Mouse (Mus musculus): ENCODE measurements at regions not wholly inside any gene's neighbourhood (a gene's known extent, or its start where the extent isn't known, plus 50 kb on each side); places are given as distances from the start of the nearest gene placed in this dataset.

DNA sequence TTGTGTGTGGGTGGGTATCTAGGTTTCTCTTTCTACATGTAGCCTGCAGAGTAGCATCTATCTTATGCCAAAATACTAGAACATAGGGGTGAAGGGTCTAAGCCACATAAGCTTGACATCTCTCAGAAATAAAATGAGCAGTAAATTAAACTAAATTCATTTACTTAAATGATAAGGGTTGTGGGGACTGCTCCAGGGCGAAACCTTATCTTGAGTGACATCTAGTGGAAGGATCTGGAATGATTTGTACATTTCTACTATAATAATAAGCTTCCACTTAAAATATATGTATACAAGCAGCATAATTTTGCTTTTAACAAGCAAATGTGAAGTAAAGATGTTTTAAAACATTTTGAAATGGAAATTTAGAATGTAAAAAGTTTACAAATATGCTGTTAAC is 271.4 kb downstream of the Vgll3 start:
- CTCF ChIA-PET, result no interaction called here

DNA sequence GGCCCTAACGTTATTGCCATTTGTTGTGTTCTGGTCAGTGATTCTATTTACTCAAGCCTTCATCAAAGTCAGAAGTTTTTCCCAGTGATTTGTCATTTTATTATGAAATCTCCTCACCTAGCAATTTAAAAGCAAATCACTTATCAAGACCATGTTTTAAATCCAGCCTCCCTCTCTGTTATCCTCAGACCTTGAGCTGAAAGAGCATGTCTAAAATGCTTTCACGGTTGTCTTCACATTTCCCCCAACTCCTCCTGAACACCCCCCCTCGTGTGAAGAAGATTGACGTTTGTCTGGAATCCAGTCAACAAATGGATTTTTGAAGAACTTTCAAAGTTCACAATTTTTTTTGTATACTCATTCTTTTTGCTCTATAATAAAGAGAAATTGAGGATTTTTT is 277.7 kb downstream of the Vgll3 start:
- CTCF ChIA-PET, result interaction anchor here (0.6 kb wide), 1 partner anchor 9 kb away, joined by 10 read pairs; no protein-coding TSS in a partner anchor

DNA sequence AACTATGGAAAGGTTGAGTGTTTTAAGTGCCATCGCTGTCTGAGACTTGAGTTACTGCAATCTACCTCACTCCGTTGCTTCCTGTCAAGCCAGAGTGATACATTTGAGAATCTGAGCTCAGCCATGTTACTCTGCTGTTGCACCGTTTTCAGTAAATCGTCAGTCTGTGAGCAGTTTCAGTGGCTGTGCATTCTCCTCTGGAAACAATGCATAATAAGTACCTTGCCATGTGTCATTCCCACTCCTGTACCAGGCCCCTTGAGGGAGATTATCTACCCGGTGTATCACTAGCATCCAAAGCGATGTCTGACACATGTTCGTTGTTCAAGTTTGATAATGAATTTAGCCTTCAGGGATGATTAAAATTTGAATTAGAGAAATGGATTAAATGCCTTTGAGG is 280.6 kb downstream of the Vgll3 start:
- CTCF ChIA-PET, result no interaction called here

DNA sequence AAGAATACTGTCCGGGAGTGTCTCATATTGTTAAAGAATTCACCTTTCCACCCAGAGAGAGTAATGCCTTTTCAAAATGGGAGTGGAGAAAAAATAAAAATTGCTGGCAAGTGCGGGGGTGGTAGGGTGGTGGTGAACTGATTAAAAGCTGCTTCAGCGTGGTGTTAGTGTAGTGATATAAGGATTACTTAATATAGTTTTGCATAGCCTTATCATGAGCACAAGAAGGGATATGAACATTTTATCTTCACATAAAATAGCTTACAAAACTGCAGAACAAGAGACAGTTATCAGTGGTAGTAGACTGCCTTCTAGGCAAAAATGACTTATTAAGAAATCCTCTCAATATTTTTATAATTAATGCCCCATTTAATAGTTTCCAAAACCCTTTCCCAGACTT is 302.9 kb downstream of the Vgll3 start:
- CTCF ChIA-PET, result no interaction called here

DNA sequence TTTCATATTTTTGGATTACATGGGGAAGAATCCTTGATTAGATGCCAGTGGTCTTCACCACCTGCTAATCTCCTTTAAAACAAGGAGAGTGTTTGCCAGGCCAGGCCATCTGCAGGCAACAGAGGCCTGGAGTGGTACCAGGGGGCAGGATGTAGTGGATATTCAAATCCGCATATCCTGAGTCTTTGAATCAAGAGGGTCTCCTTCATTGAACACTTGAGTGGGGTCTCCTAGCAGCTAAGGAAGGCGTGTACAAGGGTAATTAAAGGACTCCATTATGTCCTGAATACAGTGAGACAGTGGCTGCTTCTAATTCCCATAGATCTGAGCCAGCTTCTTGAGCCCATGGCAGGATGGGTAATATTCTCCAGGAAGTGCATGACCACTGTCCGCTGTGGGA is 322.7 kb downstream of the Vgll3 start:
- CTCF ChIA-PET, result no interaction called here

DNA sequence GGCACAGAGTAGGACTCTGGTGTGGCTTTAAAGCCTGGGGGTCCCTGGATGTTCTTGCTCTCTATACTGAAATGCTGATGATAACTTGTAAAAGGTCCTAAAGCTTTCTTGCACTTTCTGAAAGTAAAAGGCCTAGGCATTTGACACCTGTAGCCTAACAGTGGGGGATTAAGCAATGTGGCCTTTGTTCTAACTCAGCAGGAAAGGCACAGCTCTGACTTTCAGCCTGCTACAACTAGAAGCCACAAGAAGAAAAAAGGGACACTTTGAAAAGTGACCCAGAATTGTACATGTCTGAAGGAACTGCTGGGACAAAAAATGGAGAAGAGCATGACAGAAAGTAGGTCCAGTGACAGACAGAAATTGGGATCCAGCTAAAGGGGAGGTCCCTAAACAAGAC is 329.7 kb downstream of the Vgll3 start:
- CTCF ChIA-PET, result no interaction called here

DNA sequence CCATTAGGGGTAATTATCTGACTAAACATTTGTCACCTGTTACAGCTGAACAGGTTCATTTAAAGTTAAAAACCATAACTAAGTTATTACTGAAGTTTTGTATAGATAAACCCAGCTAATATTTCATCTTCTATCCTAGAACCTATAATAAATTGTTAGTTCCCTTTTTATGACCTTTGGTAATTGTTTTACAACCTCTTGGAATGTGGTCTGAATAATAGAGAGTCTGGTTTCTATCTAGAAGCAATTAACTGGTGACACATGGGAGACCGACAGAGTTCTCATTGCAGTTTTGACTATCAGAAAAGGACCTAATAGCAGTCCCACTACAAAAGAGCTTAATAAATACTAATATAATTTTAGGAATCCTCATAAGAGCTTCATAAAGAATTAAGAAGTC is 330.2 kb downstream of the Vgll3 start:
- CTCF ChIA-PET, result no interaction called here

DNA sequence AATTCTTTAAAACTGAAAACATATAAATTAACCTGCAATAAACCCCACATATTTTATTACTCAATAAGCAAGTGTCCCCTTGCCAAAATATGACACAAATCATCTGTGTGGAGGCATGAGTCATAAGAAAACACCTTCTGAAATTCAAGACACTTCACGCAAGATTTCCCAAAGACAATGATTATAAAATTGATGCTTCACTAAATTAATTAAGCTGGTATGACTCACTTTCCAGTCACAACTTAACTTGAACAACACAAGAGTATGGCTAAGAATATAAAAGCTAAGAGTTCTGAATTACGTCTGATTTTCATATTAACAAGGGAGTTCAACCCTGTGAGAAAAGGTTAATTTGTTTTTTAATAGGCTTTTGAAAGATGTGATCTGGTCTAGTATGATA is 353.2 kb downstream of the Vgll3 start:
- CTCF ChIA-PET, result no interaction called here

DNA sequence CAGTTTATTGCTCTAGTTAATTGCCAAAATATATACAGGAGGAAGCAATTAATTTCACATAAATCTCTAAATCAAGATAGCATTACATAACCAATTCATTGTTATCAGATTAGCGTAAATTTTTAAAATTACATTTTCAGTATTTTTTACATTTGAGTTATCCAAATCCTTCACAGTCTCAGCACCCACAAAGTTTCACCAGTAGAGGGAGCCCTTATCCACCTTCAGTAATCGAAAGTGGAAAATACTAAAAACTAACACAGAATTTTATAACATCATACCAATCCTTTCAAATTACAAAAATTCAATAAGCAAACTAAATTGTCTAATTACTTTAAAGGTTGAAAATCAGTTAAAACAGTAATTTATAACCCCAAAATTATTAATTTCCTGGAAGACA is 375.7 kb downstream of the Vgll3 start:
- CTCF ChIA-PET, result no interaction called here

DNA sequence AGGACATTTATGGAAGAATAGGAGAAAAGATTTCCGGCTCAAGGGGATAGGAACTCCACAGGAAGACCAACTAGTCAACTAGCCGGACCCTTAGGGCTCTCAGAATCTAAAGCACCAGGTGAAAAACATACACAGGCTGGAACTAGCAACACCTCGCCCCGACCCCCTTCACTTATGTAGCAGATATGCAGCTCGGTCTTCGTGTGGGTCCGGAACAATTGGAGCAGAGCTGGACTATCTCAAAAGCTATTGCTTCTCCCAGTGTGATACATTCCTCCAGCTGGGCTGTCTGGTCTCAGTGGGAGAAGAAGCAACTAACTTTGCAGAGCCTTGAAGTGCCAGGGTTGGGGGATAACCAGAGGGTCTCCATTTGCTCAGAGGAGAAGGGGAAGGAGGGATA is 386.3 kb downstream of the Vgll3 start:
- CTCF ChIA-PET, result no interaction called here

Data from spleen, embryonic (tissue).